Mouse (Mus musculus): ENCODE measurements around the gene Lrit2. TPM values are rescaled to one million over a fixed set of nuclear protein-coding genes. Genes with fewer than 3 reads are reported as not detected.

Lrit2 gene
- total RNA-seq (2021) = not detected
- long read RNA-seq, experiment 1 = 0 reads
- long read RNA-seq, experiment 2 = 0 reads

DNA sequence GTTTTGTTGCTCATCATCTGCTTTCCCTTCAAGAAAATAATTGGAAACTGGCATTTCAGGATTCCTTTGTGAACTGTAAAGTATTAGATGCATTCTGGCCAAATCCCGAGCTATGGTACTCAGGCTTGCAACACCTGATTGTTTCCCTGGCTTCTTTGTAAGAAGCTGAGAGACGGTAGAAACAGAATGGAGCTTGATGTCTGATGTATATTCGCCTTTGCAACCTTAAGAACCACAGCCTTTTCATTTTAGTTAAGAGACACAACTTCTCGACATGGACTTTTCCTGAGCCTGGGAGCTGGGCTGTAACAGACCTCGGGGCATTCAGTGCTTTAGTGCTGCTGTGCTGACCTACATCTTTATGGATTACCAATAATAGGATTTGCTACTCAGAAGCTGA lies at the start of gene Lrit2:
Lrit2 (plus strand) TSS at position 301 of the 400 bp plus-strand sequence.
- intact Hi-C loops (cut with DNase I) = no loop called here
- DNase-seq = no peak

DNA sequence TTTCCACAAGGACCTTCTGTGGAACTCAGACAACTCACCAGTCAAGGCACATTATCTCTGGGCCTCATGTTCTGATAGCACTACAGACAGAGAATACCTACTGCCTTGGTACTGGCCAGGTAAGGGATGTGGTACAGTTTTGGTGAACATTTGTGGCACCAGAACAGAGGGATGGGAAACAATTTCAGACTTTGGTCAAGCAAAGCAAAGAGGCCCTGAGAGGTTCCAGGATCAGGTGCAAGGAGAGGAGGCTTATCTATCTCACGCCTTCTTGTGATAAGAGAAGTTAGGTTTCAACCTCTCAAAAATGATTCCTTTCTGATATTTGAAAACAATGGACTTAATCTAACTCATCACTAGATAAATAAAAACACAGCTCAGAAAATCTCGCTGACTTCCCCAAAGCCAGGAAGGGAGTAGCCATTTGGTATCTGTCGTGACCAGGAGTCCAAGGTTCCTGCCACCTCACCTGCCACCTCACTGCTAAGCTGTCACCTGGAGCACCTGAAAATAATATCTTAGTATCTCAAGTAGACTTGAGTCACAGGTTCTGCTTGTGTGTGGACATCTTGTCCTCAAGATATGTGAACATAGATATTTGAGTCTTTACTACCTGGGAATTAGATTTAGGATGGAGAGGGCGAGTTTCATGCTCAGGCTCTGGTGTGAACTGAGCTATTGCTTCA lies 40.3 kb upstream of the Lrit2 start:
- intact Hi-C loops (cut with DNase I) = no loop called here
- DNase-seq = no peak

DNA sequence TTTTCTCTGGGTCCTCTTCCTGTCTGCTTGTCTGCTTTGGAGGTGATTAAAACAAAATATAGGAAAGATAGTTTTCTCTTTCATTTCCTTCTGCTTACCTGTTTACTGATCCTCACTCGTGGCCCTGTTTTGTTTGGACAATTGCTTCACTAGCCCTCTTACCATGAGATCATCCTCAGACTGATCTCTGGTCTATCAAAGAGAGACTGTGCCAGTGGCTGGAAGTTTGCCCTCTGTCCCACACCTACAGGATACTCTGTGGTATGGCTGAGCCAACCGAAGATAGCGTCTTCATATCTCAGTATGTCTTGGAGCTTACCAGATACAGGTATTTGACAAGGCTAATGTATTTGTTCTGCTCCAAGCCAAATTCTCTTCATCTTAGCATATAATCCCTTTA lies 39.8 kb upstream of the Lrit2 start:
- DNase-seq = no peak

DNA sequence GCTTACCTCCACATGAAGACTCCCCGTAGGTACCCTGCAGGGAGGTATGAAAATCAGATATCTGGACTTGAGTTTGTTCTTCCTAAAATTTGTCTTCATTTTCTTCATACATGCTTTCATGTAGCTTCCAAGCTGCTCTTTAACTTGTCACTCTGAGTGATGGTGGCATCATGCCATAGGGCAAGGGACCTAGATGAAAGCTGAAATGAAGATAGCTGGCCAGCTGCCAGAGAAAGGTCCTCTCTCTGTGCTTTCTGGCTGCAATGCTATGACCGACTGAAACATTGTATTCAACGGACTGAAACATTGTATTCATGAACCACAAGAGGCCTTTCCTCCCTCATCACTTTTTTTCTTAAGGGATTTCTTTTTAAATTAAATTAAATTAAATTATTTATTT lies 39.2 kb upstream of the Lrit2 start:
- intact Hi-C loops (cut with DNase I) = no loop called here

More for the DNA sequence above, 39.8 kb upstream of the Lrit2 start:
- intact Hi-C loops (cut with DNase I) = no loop called here

DNA sequence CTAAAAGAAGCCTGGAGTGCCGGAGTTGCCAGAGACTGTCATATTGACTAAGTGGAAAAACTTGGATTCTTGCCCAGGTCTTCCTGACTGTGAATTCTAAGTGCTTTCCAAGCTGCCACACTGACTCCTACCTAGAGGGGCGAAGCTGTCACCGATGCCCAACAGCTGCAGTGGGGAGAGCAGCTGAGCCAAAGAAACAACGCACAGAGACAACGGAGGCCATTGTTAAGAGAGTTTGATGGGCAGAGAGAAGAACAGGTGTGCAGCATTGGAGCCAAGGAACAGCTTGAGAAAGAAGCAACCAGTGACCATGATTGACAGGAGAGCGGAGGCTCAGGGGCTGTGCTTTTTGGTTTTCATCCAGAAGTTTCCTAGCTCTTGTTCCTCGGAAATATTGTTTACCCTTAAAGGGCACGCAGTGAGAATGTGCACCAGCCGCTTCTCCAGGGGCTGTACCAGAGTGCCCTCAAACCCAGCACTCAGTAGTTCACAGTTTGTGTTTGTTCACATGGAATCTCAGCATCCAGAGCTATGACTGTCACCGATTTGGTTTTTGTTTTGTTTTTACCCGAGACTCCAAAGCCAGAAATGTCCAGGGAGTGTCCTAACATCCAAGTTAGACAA lies 35.1 kb upstream of the Lrit2 start:
- intact Hi-C loops (cut with DNase I) = loop anchor here (1.0 to 5.0 kb wide), 2 partner anchors 80 to 165 kb away; no protein-coding TSS in a partner anchor
- DNase-seq = no peak

More for the DNA sequence above, 39.2 kb upstream of the Lrit2 start:
- DNase-seq = no peak

DNA sequence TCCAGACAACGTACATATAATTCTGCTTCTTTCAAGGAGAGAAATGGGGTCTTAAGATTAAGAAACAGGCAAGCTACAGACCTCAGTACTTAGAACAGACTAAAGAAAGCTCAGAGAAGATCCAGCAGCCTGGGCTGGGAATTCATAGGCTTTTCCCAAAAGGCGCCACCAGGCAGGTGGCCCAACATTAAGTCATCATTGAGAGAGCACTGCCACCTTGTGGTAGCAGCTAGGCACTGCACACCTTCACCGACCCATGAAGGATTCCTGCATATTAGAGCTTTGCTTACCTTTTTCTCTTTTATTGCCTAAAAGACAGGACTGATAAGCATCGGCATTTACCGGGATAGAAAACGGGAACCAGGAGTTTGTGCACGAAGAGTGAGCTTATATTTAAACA lies 34.5 kb upstream of the Lrit2 start:
- DNase-seq = peak; percentile 63 to 80
- intact Hi-C loops (cut with DNase I) = loop anchor here (1.0 to 5.0 kb wide), 2 partner anchors 81 to 166 kb away; no protein-coding TSS in a partner anchor

DNA sequence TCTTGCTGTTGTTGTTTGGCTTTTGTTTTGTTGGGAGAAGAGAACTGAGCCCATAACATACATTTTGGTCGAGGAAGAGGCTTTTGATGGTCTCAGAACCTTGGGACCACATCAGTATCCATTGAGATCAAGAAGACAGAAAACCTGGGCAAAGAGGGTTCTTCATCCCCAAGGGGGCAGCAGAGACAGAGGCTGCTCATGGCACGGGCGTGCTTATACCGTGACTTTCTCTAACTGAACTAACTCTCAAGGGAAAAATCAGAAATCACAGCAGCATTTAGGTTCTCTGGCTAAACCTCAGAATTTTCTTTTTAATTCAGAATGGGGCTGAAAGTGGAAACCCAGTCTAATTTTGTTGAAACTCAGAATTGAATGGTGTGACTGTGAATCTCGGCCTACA lies 33.3 kb upstream of the Lrit2 start:
- intact Hi-C loops (cut with DNase I) = loop anchor here (5.0 kb wide), 1 partner anchor 82 kb away; no protein-coding TSS in a partner anchor
- no peak for DNase-seq

DNA sequence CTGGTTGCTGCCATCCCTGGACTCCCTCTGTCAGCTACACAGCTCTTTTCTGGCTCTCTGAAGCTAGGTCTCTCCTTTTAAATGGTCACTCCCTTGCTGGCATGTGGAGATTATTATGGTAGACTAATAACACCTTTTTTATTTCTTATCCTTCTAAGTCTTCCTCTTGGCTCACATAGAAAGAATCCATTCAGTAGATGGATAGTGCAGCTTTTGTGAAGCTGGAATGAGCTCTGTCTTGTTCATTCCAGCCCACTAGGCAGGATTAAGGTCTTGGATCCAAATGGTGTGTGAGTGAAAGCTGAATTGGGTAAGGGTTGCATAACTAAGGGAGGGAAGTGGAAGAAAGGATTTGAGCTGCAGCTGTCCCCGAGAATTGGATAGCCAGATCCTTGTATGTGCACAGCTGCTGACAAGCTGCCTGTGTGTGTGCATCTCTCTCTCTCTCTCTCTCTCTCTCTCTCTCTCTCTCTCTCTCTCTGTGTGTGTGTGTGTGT lies 18.8 kb upstream of the Lrit2 start, which contains the start of gene Rgr:
Rgr (minus strand) TSS at position 51 of the 497 bp plus-strand sequence.
- intact Hi-C loops (cut with DNase I) = no loop called here
- no peak for DNase-seq

DNA sequence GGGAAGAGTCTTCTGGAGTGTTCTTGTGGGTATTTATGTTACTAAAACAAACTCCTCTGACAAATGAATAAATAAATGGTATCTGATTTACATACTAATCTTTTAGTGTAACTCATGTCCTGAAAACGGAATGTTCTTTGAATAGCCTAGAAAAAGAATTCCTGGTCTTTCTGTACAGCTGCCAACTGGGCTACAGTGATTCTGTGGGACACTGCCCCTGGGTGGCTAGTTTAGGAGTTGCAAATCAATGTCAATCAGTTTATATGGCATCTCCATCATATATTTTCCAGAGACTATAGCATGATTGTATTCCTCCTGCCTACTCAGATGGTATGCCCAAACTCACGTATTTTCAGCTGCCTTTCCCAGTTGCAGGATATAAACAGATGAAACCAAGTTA lies 2.9 kb upstream of the Lrit2 start:
- DNase-seq = no peak
- intact Hi-C loops (cut with DNase I) = no loop called here

DNA sequence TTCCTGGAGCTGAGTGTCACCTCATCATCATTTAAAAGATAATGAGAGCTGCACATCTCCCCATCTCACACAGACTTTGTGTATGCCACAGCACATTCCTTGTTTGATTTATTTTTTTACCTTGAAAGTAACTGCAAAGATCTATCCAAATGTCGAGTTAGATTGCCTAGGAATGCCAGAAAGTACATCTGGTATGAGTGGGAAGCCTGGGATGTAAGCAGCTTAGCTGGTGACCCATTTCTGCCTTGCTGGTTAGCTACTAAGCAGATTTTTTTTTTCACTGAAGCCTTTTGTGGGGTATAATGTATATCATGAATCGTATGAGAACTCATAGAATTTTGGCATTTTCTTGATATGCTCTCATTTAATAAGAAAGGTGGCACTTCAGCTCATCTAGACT lies 1.1 kb upstream of the Lrit2 start:
- intact Hi-C loops (cut with DNase I) = no loop called here
- no peak for DNase-seq

DNA sequence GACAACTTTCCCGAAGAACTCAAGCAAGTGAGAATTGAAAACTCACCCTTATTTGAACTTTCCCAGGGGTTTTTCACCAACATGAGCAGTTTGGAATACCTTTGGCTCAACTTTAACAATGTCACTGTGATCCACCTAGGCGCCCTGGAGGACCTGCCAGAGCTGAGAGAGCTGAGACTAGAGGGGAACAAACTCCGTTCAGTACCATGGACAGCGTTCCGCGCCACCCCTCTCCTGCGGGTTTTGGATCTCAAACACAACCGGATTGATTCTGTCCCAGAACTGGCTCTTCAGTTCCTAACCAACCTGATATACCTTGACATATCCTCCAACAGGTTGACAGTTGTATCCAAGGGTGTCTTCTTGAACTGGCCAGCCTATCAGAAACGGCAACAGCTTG lies 787 bp downstream of the Lrit2 start:
- DNase-seq = peak; percentile 68 to 71
- intact Hi-C loops (cut with DNase I) = no loop called here

DNA sequence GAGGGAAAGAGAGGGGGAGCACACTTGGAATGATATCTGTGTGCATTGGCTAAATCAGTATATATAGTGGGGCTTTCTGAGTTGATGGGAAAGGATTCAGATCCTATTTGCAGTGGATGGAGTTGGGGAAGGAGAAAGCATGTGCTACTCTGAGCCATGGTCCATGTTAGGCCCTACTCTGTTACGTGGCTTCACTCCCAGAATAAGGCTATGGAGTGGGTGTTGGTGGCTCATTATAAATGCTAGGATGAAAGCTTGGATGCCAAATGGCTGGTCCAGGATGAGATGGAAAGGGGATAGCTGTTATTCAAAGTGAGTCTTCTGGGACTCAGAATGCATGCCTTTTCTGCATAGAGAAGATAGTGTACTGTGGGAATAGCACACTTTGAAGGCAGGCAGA lies 13.0 kb downstream of the Lrit2 start:
- intact Hi-C loops (cut with DNase I) = no loop called here
- DNase-seq = no peak

DNA sequence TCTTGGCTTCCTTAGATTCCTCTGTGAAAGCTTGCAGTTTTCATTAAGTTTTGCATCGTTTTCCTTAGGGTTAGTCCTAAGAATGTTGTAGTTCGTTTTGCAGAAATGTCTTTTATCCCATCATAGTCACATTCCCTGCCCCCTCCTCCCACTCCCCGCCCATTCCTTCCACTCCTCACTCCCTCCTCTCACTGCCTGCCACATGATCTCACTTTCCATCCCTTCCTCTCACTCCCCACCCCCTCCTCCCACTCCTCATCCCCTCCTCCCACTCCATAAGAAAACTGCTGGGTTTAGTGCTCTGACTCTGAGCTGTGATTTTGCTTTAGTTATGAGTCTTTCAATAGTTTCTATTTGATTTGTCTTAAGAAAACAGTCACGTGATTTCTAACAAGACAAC lies 16.0 kb downstream of the Lrit2 start:
- intact Hi-C loops (cut with DNase I) = no loop called here
- DNase-seq = no peak

DNA sequence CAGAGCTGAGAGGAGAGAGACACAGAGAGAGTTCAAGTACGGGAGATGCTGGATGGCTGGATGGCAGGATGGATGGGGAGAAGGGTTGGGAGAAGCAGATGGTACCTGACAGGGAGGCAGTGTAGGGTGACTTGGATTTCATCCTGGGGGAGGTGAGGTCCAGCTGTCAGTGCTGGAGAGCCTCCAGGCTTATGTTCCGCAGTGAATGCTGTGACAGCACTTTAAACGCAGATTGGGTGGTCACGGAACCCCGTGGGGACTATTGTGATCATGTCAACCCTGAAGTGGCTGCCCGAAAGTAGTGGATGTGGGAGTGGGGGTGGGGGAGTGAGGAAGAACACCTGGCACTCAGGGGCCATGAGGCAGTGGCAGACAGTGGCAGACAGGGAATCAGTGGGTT lies 26.7 kb downstream of the Lrit2 start:
- no peak for DNase-seq
- intact Hi-C loops (cut with DNase I) = no loop called here

DNA sequence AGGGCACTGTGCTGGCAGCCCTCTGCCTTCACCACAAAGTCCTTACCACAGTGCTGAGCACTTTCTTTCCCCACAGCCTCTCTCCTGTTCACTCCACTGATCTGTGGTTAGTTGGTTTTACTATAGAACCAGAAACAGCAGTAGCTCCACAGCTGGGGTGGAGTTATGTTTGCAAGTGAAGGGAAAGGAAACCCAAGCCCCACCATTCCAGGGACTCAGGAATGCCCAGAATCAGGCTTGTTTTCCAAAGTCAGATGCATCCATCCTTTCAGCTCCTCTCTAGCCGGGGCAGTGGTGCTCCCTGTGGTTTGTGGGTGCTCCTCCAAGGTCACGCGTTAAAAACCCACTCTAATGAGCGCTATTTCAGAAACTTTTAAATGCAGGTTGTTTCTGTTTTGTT lies 27.8 kb downstream of the Lrit2 start:
- intact Hi-C loops (cut with DNase I) = no loop called here
- DNase-seq = no peak

DNA sequence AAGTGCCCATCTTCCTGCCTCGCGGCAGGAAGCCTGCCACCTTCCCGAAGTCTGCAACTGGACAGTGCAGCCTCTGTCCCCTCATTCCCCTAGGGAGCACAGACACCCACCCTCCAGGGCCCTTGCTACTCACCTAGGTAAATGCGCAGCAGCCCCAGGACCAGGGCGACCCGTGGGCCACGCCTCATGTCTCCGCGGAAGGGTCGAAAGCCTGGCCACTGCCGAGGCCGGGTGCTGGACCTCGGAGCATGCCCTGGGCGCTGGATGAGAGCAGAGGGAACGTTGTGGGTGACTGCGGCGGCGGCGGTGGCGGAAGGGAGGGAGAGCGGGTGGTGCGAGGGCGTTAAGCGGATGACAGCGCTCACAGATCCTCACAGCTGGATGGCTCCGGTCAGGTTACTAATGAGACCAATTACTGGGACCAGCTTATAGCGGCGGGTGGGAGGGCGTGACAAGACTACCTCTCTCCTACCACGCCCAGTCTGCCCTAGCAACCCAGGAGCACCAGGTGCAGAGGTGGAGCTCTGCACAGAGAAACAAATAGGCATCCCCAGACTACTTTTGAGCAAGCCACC lies 30.3 kb downstream of the Lrit2 start, which contains the start of gene Cdhr1:
Cdhr1 (minus strand) TSS at position 392 of the 575 bp plus-strand sequence.
- intact Hi-C loops (cut with DNase I) = no loop called here
- no peak for DNase-seq

DNA sequence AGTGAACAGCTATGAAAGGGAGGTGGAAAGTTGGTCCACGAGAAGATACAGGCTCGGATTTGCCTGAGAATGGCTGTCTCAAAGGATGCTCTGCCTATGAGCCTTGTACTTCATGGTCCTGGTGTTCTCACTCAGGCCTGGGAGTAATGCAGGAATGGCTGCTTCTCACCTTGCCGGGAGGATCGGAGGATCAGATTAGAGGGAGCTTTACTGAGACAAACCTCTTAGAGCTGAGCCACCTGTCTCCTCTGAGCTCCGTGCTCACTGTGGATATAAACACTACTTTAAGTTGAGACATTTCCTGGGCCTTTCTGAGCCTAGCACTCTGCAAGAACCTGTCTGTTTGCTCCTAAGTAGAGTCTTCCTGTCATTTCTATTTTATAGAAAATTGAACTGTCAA lies 33.8 kb downstream of the Lrit2 start:
- intact Hi-C loops (cut with DNase I) = no loop called here
- DNase-seq = no peak

DNA sequence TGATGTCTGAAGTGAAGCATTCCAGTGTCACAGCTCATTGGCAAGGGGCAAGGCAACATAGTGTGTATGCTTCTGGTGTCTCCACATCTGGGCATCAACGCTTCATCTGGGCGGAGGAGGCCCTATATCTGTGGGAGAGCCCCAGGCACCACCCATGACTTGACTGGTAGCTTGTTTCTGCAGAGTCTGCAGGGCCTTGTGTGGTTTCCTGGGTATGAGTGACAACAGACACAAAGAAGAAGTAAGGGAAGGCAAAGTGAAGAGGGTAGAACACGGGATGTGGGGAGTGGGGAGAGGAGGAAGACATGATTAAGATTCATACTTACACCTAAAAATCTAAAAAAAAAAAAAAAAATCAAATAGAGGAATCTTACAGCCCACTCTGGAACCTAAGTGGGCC lies 34.8 kb downstream of the Lrit2 start:
- intact Hi-C loops (cut with DNase I) = no loop called here
- DNase-seq = no peak

DNA sequence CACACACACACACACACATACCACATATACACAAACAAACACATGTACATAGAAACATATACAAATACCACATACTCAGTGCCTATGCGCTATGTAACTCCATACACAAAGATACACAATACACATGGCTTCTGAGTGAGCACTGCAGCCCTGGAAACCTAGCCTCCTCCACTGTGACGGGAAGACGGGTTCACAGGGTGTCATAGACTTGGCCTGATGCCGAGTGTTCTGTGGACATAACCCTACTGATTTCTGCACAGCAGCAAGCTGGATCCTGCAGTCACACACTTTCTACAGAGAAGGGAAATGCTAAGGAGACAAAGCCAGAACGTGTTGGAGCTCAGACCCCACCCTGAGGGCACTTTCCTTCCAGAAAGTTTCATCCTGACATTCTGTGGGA lies 37.0 kb downstream of the Lrit2 start:
- DNase-seq = peak; percentile 30 to 57

DNA sequence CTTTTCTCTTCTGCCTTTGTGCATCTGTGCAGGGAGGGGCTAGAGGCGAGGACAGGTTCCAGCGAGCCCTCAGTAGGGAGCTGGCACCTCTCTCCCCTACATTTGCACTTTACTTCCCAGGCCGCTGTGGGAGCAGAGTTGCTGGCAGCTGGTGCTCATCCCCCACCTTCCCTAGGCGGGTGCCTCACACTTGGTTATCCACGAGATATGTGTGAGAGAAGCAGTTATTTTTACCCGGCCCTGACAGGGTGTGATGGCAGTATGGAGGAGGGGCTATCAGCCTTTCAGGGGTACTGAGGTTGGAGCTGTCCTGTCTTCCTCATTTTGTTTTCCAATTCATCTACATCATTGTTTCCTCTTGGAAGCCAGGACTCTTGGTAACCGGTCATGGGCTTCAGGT lies 38.1 kb downstream of the Lrit2 start:
- no peak for DNase-seq
- intact Hi-C loops (cut with DNase I) = no loop called here

More for the DNA sequence above, 37.0 kb downstream of the Lrit2 start:
- intact Hi-C loops (cut with DNase I) = no loop called here

DNA sequence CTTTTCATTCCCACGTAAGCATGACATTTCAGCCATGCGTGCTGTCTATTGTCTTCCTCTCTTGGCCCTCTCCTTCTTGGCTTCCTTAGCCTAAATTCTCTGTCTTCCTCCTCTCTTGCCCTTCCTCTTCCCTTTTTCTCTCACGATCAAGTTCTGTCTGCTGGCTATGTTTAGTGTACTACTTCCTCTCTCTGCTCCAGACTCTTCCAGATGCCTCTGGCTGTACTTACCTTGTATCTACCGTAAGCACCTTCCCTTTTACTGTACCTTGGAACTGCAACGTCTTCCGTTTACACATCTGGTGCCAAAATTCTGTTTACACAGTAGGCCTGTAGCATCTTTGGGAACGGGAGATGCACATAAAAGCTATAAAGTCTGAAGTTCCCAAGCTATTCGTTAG lies 41.7 kb downstream of the Lrit2 start:
- no peak for DNase-seq
- intact Hi-C loops (cut with DNase I) = no loop called here
